Mouse (Mus musculus): ENCODE data around the gene Mmel1.

- TF ChIP-seq POLR2A (IDR thresholded peaks at IDR 0.05; ENCODE audit: insufficient read depth, low read length) (no peak), CTCF (IDR thresholded peaks at IDR 0.05; ENCODE audit: low read depth, low read length) (no peak), EP300 (IDR thresholded peaks at IDR 0.05; ENCODE audit: insufficient read depth, low read depth, low read length) (no peak)
Measured at GRCm38 (mm10) chr4:154933306-154933907, 64.0 kb downstream of the Mmel1 start.

Data from ES-Bruce4 (cell line).